Mouse (Mus musculus) small intestine, adult 10 weeks (tissue): ENCODE results near the gene Tspan32. TPM values are rescaled to one million over a fixed set of nuclear protein-coding genes. Genes with fewer than 3 reads are reported as not detected.

ENCODE experiments used
- polyA plus RNA-seq: library from polyadenylated mRNA; stranded (reverse); fragments of 350-450 nt; fragmentation: Illumina TruSeq; extraction: RNeasy Lipid Tissue Mini Kit (QIAGEN cat#74804); gene quantifications from one replicate; pipeline ENCODE4 v1.2.3, GENCODE M21; 2014; ENCODE audit warnings: low replicate concordance

Gene Tspan32
- polyA plus RNA-seq: 2.0 TPM

DNA sequence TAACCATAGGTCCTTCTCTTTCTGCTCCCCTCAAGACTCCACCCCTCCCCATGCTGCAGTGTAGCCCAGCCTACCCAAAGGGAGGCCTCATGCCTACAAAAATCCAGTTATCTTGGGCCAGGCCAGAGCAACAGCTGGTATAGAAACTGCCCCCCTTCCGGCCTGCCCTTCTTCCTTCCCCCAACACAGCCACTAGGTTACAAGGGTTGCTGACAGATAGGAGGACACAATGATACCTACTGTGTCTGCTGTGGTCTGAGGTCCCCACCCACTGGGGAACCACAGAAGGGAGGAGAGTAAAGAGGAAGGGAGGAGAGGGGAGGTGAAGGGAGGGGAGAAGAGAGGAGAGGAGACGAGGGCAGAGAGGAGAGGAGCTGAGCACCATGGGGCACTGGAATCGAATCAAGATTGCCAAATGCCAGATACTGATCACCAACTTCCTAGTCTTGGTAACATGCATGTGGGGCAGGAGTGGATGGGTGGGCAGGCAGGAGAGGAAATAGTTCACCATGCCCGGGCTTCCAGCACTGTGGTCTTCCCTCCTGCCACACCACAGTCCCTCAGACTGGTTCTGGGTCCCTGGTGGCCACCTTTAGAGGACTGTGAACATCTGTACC lies at the start of gene Tspan32:
Gene Tspan32, plus strand, starts transcription at position 320 of the 617 bp plus-strand sequence.

GRCm38 (mm10) chr7:142968809-142969511 lies 35.9 kb upstream of the Tspan32 start, which contains the start of gene Ascl2:
Gene Ascl2 (minus strand): TSS chr7:142969264.

DNA sequence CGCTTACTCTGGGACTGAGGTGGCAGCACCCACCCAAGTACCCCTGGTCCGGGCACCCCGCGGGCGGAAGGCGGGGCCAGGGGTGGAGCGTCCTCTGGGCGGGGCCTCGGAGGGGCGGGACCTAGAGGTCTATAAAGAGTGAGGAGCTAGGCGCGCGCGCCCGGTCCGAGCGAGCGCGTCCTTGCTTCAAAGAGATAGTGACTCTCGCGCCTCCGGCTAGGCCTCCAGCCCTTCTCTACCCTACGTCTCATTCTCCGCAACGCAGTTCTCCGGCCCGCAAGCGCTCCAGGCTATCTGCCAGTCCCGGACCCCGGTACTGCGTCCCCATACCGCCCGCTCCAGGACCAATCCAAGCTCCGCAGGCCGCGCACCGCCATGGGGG lies 47.8 kb downstream of the Tspan32 start, which contains the start of gene Cd81:
Gene Cd81, plus strand, starts transcription at position 114 of the 382 bp plus-strand sequence.

DNA sequence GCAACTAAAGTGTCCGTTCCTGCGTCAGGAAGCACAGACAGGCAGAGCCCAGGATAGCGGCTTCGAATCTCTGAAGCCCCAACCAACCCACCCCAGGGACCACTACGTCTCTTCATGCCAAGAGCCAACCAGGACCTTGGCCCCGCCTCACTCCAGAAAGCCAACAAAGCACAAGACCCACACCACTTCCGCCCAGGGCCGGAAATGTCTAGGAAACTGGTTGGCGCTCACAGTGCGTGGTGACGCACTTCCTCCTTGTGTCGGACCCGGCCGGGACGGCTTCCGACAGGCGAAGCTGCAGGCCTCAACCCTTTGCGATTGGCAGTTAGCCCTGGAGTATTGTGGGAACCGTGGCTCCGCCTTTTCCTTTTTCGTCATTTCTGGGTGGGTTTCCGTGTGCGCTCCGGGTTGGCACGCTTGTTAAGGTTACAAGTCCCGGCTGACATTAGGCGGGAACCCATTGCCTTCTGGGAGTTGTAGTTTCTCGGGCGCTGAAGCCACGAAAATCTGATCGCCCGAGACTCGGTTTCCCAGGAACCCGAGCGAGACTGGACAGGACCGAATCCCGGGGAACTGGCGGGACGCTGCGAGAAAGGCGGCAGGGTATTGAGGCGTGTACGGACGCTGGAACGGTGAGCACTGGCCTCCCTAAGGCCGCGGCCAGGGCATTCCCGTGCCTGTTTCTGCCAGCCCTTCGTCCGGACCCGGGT lies 64.2 kb downstream of the Tspan32 start, which contains the start of gene Tssc4:
Gene Tssc4, plus strand, starts transcription at position 368 of the 710 bp plus-strand sequence.

Other genes starting within 250 kb of the Tspan32 start
- gene Th, start 73.9 kb upstream of the Tspan32 start, polyA plus RNA-seq: not detected
- gene Ascl2, start 35.8 kb upstream of the Tspan32 start, polyA plus RNA-seq: 1.6 TPM
- 71.7 TPM for gene Cd81, start 47.7 kb downstream of the Tspan32 start, polyA plus RNA-seq
- not detected for gene Tssc4, start 64.2 kb downstream of the Tspan32 start, polyA plus RNA-seq
- gene Trpm5, start 89.6 kb downstream of the Tspan32 start, polyA plus RNA-seq: 3.2 TPM
- 6.8 TPM for gene Kcnq1, start 101.3 kb downstream of the Tspan32 start, polyA plus RNA-seq